Mouse (Mus musculus): ENCODE results near the gene Slc35e2. TPM values are rescaled to one million over a fixed set of nuclear protein-coding genes. Genes with fewer than 3 reads are reported as not detected.
"Not testable (repeated sequence)": the region's sequence is repeated elsewhere in the genome, so short reads cannot be mapped to it uniquely, and the experiment has no call there.

Gene Slc35e2
- polyA plus RNA-seq, 1 experiment from 2014 or later = 7.4 TPM

- Histone ChIP-seq H3K27ac (no peak overlapping the region), H3K4me2 (0 out of 2 replicates have a peak overlapping the region, but pooled peaks have one; percentile 88), H3K9ac (no peak overlapping the region; the same call in 1 of the 2 replicates), H3K9me3 (no peaks in the 10 kb centered on the region), H3K4me3 (peak overlapping the region; percentile 98), H3K27me3 (no peaks in the 10 kb centered on the region), H3K4me1 (peaks cover 12% of the 10 kb centered on the region), H3K36me3 (peaks cover 19% of the 10 kb centered on the region)
- 93% methylated on average over 1 of the region's 1 CpGs for WGBS
- ATAC-seq (ENCODE audit: insufficient number of reproducible peaks, low FRiP score, low TSS enrichment, low read depth) = no peak
Measured at GRCm38 (mm10) chr4:155602753-155603152, 1.5 kb downstream of the Slc35e2 start.

- 90% methylated on average over 6 of the region's 6 CpGs for WGBS
- Histone ChIP-seq H3K27ac (no peak overlapping the region), H3K9me3 (no peaks in the 10 kb centered on the region), H3K27me3 (no peaks in the 10 kb centered on the region), H3K36me3 (peaks cover 19% of the 10 kb centered on the region), H3K4me3 (no peak overlapping the region), H3K9ac (no peak overlapping the region), H3K4me1 (peaks cover 11% of the 10 kb centered on the region), H3K4me2 (no peak overlapping the region)
- no peak for ATAC-seq (ENCODE audit: insufficient number of reproducible peaks, low FRiP score, low TSS enrichment, low read depth)
Measured at GRCm38 (mm10) chr4:155603801-155604200, 2.6 kb downstream of the Slc35e2 start.

- 89% methylated on average over 4 of the region's 4 CpGs for WGBS
- peaks cover 25% of the 10 kb centered on the region for H3K36me3 ChIP-seq
- ATAC-seq (ENCODE audit: insufficient number of reproducible peaks, low FRiP score, low TSS enrichment, low read depth) = no peak
- H3K4me1 ChIP-seq = peaks cover 10% of the 10 kb centered on the region
- no peaks in the 10 kb centered on the region for H3K9me3 ChIP-seq
- no peak overlapping the region for H3K4me2 ChIP-seq
- no peak overlapping the region for H3K4me3 ChIP-seq
- H3K27me3 ChIP-seq = no peaks in the 10 kb centered on the region
- H3K9ac ChIP-seq = no peak overlapping the region
- H3K27ac ChIP-seq = no peak overlapping the region
Measured at GRCm38 (mm10) chr4:155605132-155605531, 3.9 kb downstream of the Slc35e2 start.

GRCm38 (mm10) chr4:155606825-155607224 is 5.6 kb downstream of the Slc35e2 start:
- Histone ChIP-seq H3K9ac (no peak overlapping the region), H3K4me3 (no peak overlapping the region), H3K27me3 (no peaks in the 10 kb centered on the region), H3K36me3 (peaks cover 39% of the 10 kb centered on the region), H3K4me2 (no peak overlapping the region), H3K27ac (no peak overlapping the region), H3K4me1 (peaks cover 10% of the 10 kb centered on the region), H3K9me3 (no peaks in the 10 kb centered on the region)
- WGBS = 89% methylated on average over 2 of the region's 2 CpGs
- ATAC-seq (ENCODE audit: insufficient number of reproducible peaks, low FRiP score, low TSS enrichment, low read depth) = no peak

GRCm38 (mm10) chr4:155611860-155612259 is 10.6 kb downstream of the Slc35e2 start:
- no peak for ATAC-seq (ENCODE audit: insufficient number of reproducible peaks, low FRiP score, low TSS enrichment, low read depth)
- Histone ChIP-seq H3K27me3 (no peaks in the 10 kb centered on the region), H3K4me3 (no peak overlapping the region), H3K27ac (no peak overlapping the region), H3K9ac (no peak overlapping the region), H3K4me1 (no peaks in the 10 kb centered on the region), H3K4me2 (no peak overlapping the region), H3K9me3 (no peaks in the 10 kb centered on the region), H3K36me3 (peaks cover 68% of the 10 kb centered on the region)
- 89% methylated on average over 3 of the region's 3 CpGs for WGBS

- Histone ChIP-seq H3K4me3 (no peak overlapping the region), H3K36me3 (peaks cover 77% of the 10 kb centered on the region), H3K4me2 (no peak overlapping the region), H3K9ac (no peak overlapping the region), H3K27ac (no peak overlapping the region), H3K27me3 (no peaks in the 10 kb centered on the region), H3K4me1 (no peaks in the 10 kb centered on the region), H3K9me3 (no peaks in the 10 kb centered on the region)
- WGBS = 95% methylated on average over 3 of the region's 3 CpGs
- no peak for ATAC-seq (ENCODE audit: insufficient number of reproducible peaks, low FRiP score, low TSS enrichment, low read depth)
Measured at GRCm38 (mm10) chr4:155613264-155613663, 12.0 kb downstream of the Slc35e2 start.

GRCm38 (mm10) chr4:155618321-155618720 is 17.1 kb downstream of the Slc35e2 start:
- Histone ChIP-seq H3K4me2 (no peak overlapping the region), H3K4me1 (no peaks in the 10 kb centered on the region), H3K9ac (no peak overlapping the region), H3K36me3 (peaks cover 84% of the 10 kb centered on the region), H3K27ac (no peak overlapping the region), H3K27me3 (no peaks in the 10 kb centered on the region), H3K9me3 (no peaks in the 10 kb centered on the region), H3K4me3 (no peak overlapping the region)
- WGBS = 94% methylated on average over 5 of the region's 5 CpGs
- no peak for ATAC-seq (ENCODE audit: insufficient number of reproducible peaks, low FRiP score, low TSS enrichment, low read depth)

- peak; percentile 100 for ATAC-seq (ENCODE audit: insufficient number of reproducible peaks, low FRiP score, low TSS enrichment, low read depth)
- Histone ChIP-seq H3K4me1 (peaks cover 7% of the 10 kb centered on the region), H3K9ac (peak within 1 kb of the TSS; percentile 82), H3K4me2 (peak within 1 kb of the TSS; percentile 66), H3K27me3 (no peaks in the 10 kb centered on the region), H3K36me3 (peaks cover 49% of the 10 kb centered on the region), H3K27ac (peak within 1 kb of the TSS; percentile 96), H3K4me3 (peak within 1 kb of the TSS; percentile 100), H3K9me3 (no peaks in the 10 kb centered on the region)
- under 1% methylated on average over 83 of the region's 84 CpGs for WGBS
Measured at GRCm38 (mm10) chr4:155624338-155625291, 23.4 kb downstream of the Slc35e2 start, which contains the start of gene Cdk11b. Gene Cdk11b, plus strand, starts transcription at chr4:155624854.

- Histone ChIP-seq H3K4me2 (no peak overlapping the region), H3K9me3 (no peaks in the 10 kb centered on the region), H3K36me3 (peaks cover 68% of the 10 kb centered on the region), H3K4me1 (peaks cover 1% of the 10 kb centered on the region; the same call in 1 of the 2 replicates), H3K27me3 (no peaks in the 10 kb centered on the region), H3K9ac (no peak overlapping the region), H3K4me3 (no peak overlapping the region), H3K27ac (no peak overlapping the region)
- WGBS = 87% methylated on average over 6 of the region's 6 CpGs
- no peak for ATAC-seq (ENCODE audit: insufficient number of reproducible peaks, low FRiP score, low TSS enrichment, low read depth)
Measured at GRCm38 (mm10) chr4:155630267-155630666, 29.1 kb downstream of the Slc35e2 start.

GRCm38 (mm10) chr4:155635766-155636499 is 34.7 kb downstream of the Slc35e2 start:
- H3K27ac ChIP-seq = no peak overlapping the region
- no peak overlapping the region for H3K9ac ChIP-seq
- ATAC-seq (ENCODE audit: insufficient number of reproducible peaks, low FRiP score, low TSS enrichment, low read depth) = no peak
- H3K4me2 ChIP-seq = no peak overlapping the region
- H3K27me3 ChIP-seq = no peaks in the 10 kb centered on the region
- no peak overlapping the region for H3K4me3 ChIP-seq
- no peaks in the 10 kb centered on the region for H3K9me3 ChIP-seq
- H3K36me3 ChIP-seq = peaks cover 84% of the 10 kb centered on the region
- H3K4me1 ChIP-seq = no peaks in the 10 kb centered on the region

GRCm38 (mm10) chr4:155643531-155643930 is 42.3 kb downstream of the Slc35e2 start:
- Histone ChIP-seq H3K36me3 (peaks cover 85% of the 10 kb centered on the region), H3K9ac (no peak overlapping the region), H3K27ac (no peak overlapping the region), H3K4me2 (no peak overlapping the region), H3K27me3 (no peaks in the 10 kb centered on the region), H3K9me3 (no peaks in the 10 kb centered on the region), H3K4me3 (no peak overlapping the region), H3K4me1 (no peaks in the 10 kb centered on the region)
- 92% methylated on average over 1 of the region's 1 CpGs for WGBS
- ATAC-seq (ENCODE audit: insufficient number of reproducible peaks, low FRiP score, low TSS enrichment, low read depth) = no peak

- 86% methylated on average over 2 of the region's 2 CpGs for WGBS
- not testable (repeated sequence) for H3K9me3 ChIP-seq
- peaks cover 90% of the 10 kb centered on the region for H3K36me3 ChIP-seq
Measured at GRCm38 (mm10) chr4:155645308-155645707, 44.1 kb downstream of the Slc35e2 start, which contains the start of gene Gm10563. Gene Gm10563, minus strand, starts transcription at chr4:155645408.

More at GRCm38 (mm10) chr4:155645308-155645707, 44.1 kb downstream of the Slc35e2 start, which contains the start of gene Gm10563:
- not testable (repeated sequence) for H3K27ac ChIP-seq; ATAC-seq (ENCODE audit: insufficient number of reproducible peaks, low FRiP score, low TSS enrichment, low read depth); H3K9ac ChIP-seq; H3K27me3 ChIP-seq; H3K4me3 ChIP-seq; H3K4me2 ChIP-seq; H3K4me1 ChIP-seq

Data from limb, embryonic 15.5 days (tissue).